Mouse (Mus musculus) lung, postnatal 10 days (tissue): ENCODE measurements around the gene Rwdd4a.

Experiments used
- DNase-seq: peaks from one replicate; pipeline ENCODE4 v3.0.0; 2021

The Rwdd4a gene

DNA sequence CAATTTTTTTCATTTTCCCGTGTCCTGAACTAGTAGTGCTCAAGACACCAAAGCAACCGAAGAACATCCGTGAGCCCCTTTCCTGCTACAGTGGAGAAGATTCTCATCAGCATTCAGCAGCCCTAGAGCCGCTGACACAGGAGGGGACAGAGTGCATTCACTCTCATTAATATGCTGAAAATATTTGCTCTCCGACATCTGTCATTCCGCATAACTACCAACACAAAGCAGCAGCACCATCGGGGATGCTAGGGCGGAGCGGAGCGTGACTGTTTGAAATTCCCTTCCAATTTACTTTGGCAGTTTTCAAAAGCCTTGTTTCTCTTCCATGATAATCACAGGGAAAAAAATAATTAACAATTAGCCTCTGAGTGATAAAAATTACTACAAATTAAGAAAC, 56.9 kb downstream of the Rwdd4a start:
- DNase-seq = no peak

- DNase-seq = peak; percentile 56
Measured at GRCm38 (mm10) chr8:47600664-47601063, 67.2 kb downstream of the Rwdd4a start.
